In genomic region chr19:24981294-24981693, GRCm38 (mm10) we compare ENCODE assay signal across 9 mouse cellular contexts. TPM values are rescaled to one million over a fixed set of nuclear protein-coding genes. Genes with fewer than 3 reads are reported as not detected.
A peak's percentile ranks its signal among the peaks of the same experiment; 100 is the strongest.
DNase-seq lines count a peak whose midpoint lies in the region; ATAC-seq and TF ChIP-seq lines count a peak whose summit lies in the region.
"Had no signal": no experiment of that assay in that cellular context is flagged by ENCODE, and none has a peak within 500 bp of the region (broad histone marks: within the 10 kb centered on the region; RNA-seq: fewer than 3 reads in every experiment).

No protein-coding gene starts in this region.

- H3K4me3 ChIP-seq in hindbrain, postnatal 0 days (ENCODE audit: low read length), result no peak overlapping the region
- no peak overlapping the region for H3K4me3 ChIP-seq in heart, embryonic 12.5 days
- H3K4me3 ChIP-seq: liver, embryonic 15.5 days had no signal

- no peaks in the 10 kb centered on the region for H3K4me1 ChIP-seq in hindbrain, postnatal 0 days (ENCODE audit: insufficient read depth, low read length)
- no peaks in the 10 kb centered on the region for H3K4me1 ChIP-seq in heart, embryonic 12.5 days (replicated peaks)

- no peak overlapping the region for H3K9ac ChIP-seq in hindbrain, postnatal 0 days (replicated peaks; ENCODE audit: low read length)
- no peak overlapping the region for H3K9ac ChIP-seq in heart, embryonic 12.5 days
- H3K9ac ChIP-seq: liver, embryonic 15.5 days had no signal

- 34% methylated on average over 8 of the region's 8 CpGs for WGBS in hindbrain, postnatal 0 days
- WGBS in heart, embryonic 12.5 days, result 71% methylated on average over 8 of the region's 8 CpGs

- peak; percentile 68 for ATAC-seq in hindbrain, postnatal 0 days
- no peak for ATAC-seq in heart, embryonic 12.5 days (ENCODE audit: insufficient number of reproducible peaks, low FRiP score)

- no peaks in the 10 kb centered on the region for H3K9me3 ChIP-seq in hindbrain, postnatal 0 days (ENCODE audit: low read length)
- H3K9me3 ChIP-seq in heart, embryonic 12.5 days (replicated peaks), result no peaks in the 10 kb centered on the region
- H3K9me3 ChIP-seq: liver, embryonic 15.5 days had no signal

- no peak for TF ChIP-seq CTCF in hindbrain, postnatal 0 days (IDR thresholded peaks at IDR 0.05; ENCODE audit: low read depth)

- H3K27me3 ChIP-seq in hindbrain, postnatal 0 days (ENCODE audit: insufficient read depth, low read length), result no peaks in the 10 kb centered on the region
- H3K27me3 ChIP-seq in heart, embryonic 12.5 days (replicated peaks), result no peaks in the 10 kb centered on the region
- H3K27me3 ChIP-seq: liver, embryonic 15.5 days had no signal

- no peak overlapping the region for H3K27ac ChIP-seq in hindbrain, postnatal 0 days
- H3K27ac ChIP-seq in heart, embryonic 12.5 days (ENCODE audit: poor library complexity, severe bottlenecking), result no peak overlapping the region
- H3K27ac ChIP-seq: liver, embryonic 15.5 days had no signal

- H3K4me2 ChIP-seq in hindbrain, postnatal 0 days (ENCODE audit: low read depth, low read length), result no peak overlapping the region
- no peak overlapping the region for H3K4me2 ChIP-seq in heart, embryonic 12.5 days
- H3K4me2 ChIP-seq: liver, embryonic 15.5 days had no signal

- no peaks in the 10 kb centered on the region for H3K36me3 ChIP-seq in hindbrain, postnatal 0 days (ENCODE audit: insufficient read depth, low read length)
- no peaks in the 10 kb centered on the region for H3K36me3 ChIP-seq in heart, embryonic 12.5 days
- H3K36me3 ChIP-seq: liver, embryonic 15.5 days had no signal

- DNase-seq in gastrocnemius, postnatal 10 days, result peak; percentile 10
- DNase-seq in gastrocnemius, postnatal 25 days, result no peak
- DNase-seq in 416B (ENCODE audit: low read depth), result peak; percentile 54
- DNase-seq in cerebellum, postnatal 10 days, result peak; percentile 75 to 87
- peak; percentile 83 for DNase-seq in hindbrain, postnatal 0 days (ENCODE audit: low spot score)
- DNase-seq in lung, postnatal 10 days, result peak; percentile 81
- no peak for DNase-seq in spleen, postnatal 4 days (ENCODE audit: low spot score in 2 of 2)

RNA-seq across cellular contexts. Expression of gene Dock8, which starts 18.0 kb away (rescaled TPM):
- 1 to 10 TPM; 4.3 to 5.1 TPM for total RNA-seq in gastrocnemius, postnatal 10 days (2021)
- total RNA-seq in gastrocnemius, postnatal 25 days (2021), result 1 to 10 TPM; 2.5 to 2.6 TPM
- 1.3 and 2.9 TPM in 2 replicates for total RNA-seq in hindbrain, postnatal 0 days (2014; rRNA removed)
- 0.40 and 1.1 TPM in 2 replicates for polyA plus RNA-seq in hindbrain, postnatal 0 days (2015; fragmentation: Nextera tagmentation; extraction: Ambion mirVana)
- 3.2 TPM in 2 replicates for polyA plus RNA-seq in heart, embryonic 12.5 days (2016; fragmentation: Nextera tagmentation; extraction: Ambion mirVana)

RNA-seq across cellular contexts. Expression of gene Cbwd1, which starts 19.9 kb away (rescaled TPM):
- total RNA-seq in gastrocnemius, postnatal 10 days (2021), result 10 to 100 TPM; 12.1 to 14.1 TPM
- total RNA-seq in gastrocnemius, postnatal 25 days (2021), result 10 to 100 TPM; 13.6 to 15.2 TPM
- 7.3 and 12.8 TPM in 2 replicates for total RNA-seq in hindbrain, postnatal 0 days (2014; rRNA removed)
- polyA plus RNA-seq in hindbrain, postnatal 0 days (2015; fragmentation: Nextera tagmentation; extraction: Ambion mirVana), result 8.3 and 10.4 TPM in 2 replicates
- 15.7 and 18.5 TPM in 2 replicates for polyA plus RNA-seq in heart, embryonic 12.5 days (2016; fragmentation: Nextera tagmentation; extraction: Ambion mirVana)

Comparison
In these comparisons a context has a peak if more than half of its experiments do, and no peak if none do; other contexts are left out.
1. DNase-seq: peak in gastrocnemius, postnatal 10 days (single experiment), 416B (single experiment), cerebellum, postnatal 10 days (2 of 2), hindbrain, postnatal 0 days (single experiment) and lung, postnatal 10 days (single experiment); none in gastrocnemius, postnatal 25 days (single experiment) and spleen, postnatal 4 days (0 of 2).